Mouse (Mus musculus): ENCODE data around the gene Epop. TPM values are rescaled to one million over a fixed set of nuclear protein-coding genes. Genes with fewer than 3 reads are reported as not detected.
A peak's percentile ranks its signal among the peaks of the same experiment; 100 is the strongest.
"Not testable (repeated sequence)": the region's sequence is repeated elsewhere in the genome, so short reads cannot be mapped to it uniquely, and the experiment has no call there.

Gene Epop
- total RNA-seq, 2 experiments from 2014 or later: 0.60 to 1.3 TPM

DNA sequence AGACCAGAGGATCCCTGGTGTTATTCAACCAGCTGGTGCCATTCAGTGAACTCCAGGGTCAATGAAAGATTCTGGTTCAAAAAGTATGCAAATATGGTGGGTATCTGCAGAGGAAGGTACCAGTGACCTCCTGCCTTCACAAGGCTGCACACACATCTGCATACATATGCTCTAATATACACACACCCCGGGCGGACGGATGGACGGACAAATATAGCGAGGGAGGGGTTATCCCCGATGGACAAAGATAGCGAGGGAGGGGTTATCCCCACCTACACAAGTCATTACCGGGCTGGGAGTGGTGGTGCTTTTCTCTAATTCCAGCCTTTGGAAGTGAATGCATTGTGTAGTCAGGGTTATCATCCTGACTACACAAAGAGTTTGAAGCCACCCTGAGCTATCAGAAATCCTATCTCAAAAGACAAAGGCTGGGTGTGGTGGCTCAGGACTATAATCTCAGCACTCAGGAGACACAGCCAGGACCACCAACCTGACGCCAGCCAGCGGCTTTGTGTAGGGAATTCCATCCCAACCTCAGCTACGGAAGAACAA, 6.0 kb upstream of the Epop start:
- no peak for DNase-seq
- intact Hi-C loops (cut with DNase I; ENCODE audit: low total_unique reads): no loop called here

DNA sequence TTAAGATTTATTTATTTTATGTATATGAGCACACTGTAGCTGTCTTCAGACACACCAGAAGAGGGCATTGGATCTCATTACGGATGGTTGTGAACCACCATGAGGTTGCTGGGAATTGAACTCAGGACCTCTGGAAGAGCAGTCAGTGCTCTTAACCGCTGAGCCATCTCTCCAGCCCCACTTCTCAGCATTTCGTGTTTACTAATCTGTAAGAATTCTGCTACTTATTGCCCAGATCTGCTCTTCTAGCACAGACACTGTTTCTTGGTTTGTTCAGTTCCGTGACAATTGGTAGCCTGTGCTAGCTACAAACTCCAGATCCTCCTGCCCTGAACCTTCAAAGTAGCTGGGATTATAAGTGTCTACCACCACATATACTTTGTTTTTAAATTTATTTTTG, 2.9 kb upstream of the Epop start:
- intact Hi-C loops (cut with DNase I; ENCODE audit: low total_unique reads); DNase-seq: not testable (repeated sequence)

DNA sequence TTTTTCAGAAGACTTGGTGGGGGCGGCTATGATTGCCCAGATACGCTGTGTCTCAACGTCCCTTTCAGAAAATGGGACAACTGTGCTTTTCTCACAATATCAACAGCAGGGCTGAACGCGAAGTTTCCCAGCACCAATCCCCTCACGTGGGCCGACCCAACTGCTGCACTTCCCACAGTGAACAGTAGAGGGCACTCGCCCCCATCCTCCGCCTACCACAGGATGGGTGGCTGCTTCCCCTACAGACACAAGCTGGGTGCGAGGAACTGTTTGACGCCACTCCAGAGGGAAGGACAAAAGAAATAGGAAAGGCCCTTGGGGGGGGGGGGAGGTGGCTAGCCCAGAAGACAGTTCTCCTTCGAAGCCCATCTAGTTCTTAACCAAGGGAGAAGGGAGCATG, 2.4 kb upstream of the Epop start:
- intact Hi-C loops (cut with DNase I; ENCODE audit: low total_unique reads): no loop called here
- DNase-seq: peak; percentile 78

DNA sequence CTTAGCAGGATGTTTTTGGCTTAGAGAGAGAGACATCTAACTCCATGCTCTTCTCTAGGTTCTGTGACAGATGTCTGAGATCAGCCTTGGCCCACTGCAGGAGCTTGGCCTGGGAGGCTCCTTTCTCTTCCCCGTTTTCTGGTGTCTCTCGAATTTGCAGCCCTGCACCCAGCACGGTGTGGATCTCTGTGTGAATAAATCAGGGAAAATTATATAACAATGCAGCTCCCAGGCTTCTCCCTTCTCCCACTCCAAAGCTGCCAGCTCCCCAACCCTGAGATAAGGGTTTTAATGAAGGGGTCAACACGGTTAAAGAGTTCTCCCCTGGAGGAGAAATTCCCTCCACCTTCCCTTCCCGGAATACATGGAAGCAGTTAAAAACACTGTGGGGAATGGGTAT, 2.0 kb upstream of the Epop start:
- DNase-seq: no peak
- intact Hi-C loops (cut with DNase I; ENCODE audit: low total_unique reads): no loop called here

DNA sequence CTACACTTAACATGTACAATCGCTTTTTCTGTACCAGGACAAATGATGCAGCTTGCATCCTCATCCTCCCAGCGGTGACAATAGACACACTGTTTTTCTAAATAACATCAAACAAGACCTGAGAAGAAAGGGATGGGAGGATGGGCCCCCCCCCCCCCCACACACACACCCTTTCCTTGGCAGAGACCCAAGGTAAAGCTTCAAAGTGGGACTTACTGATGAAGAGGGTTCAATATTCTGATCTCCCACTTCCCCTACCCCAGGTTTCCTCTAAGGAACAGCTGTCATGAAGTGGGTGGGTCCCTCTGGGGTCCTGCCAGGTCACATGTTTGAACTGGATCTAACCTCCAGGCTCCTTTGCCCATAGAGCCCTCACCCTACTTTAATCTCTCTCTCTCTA, 1.5 kb upstream of the Epop start:
- no peak for DNase-seq
- intact Hi-C loops (cut with DNase I; ENCODE audit: low total_unique reads): no loop called here

DNA sequence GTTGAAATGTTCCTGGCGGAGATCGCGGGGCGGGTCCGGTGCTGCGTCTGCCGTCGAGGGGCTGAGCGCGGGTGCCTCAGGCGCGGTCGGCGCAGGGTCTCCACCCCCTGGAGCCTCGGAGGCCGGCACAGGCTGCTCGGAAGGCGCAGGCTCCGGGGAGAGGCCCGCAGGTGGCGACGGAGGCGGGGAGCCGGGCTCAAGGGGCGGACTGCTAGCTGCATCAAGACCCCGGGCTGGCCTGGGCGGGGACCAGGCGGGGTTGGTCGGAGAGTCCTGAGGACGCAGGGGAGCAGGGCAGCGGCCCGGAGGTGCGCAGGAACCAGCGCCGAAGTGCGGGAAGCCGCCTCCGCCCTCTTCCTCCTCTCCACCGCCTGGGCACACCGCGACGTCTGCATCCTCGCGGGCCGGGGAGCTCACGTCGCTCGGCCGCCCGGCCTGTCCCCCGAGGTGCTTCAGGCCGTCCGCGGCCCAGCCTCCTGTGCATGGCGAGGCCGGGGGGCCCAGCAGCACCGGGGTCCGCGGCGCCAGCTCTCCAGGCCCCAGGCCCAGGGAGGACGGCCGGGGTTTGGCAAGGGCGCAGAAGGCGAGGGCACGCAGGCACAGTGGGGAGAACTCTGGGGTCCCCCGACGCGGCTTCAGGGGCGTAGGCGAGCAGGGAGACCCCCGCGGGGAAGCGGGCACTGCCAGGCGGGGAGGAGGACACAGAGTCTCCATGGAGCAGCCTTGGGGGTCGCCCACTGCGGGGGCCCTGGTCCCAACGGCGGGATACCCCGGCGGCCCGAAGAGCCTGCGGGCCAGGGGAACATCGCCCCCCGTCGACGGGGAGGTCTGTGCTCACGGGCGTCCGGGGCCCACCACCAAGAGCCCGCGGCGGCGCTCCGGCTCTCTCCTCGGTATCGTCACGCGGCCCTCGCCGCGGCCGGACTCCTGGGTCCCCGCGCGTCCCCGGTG, 659 bp downstream of the Epop start:
- intact Hi-C loops (cut with DNase I; ENCODE audit: low total_unique reads): no loop called here
- DNase-seq: peak; percentile 31

DNA sequence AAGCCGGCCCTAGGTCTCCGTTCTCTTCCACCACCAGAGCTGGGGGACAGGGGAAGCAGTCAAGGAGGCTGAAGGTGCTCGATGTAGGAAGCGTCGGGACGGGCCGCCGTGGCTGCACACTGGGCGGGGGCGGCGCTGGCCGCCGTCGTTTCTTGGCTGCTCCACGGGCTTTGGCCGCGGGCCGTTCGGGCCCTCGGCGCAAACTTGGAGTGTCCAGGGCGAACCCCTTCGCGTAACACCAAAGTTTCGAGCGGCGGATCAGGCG, 1.3 kb downstream of the Epop start:
- intact Hi-C loops (cut with DNase I; ENCODE audit: low total_unique reads): no loop called here
- DNase-seq: no peak

DNA sequence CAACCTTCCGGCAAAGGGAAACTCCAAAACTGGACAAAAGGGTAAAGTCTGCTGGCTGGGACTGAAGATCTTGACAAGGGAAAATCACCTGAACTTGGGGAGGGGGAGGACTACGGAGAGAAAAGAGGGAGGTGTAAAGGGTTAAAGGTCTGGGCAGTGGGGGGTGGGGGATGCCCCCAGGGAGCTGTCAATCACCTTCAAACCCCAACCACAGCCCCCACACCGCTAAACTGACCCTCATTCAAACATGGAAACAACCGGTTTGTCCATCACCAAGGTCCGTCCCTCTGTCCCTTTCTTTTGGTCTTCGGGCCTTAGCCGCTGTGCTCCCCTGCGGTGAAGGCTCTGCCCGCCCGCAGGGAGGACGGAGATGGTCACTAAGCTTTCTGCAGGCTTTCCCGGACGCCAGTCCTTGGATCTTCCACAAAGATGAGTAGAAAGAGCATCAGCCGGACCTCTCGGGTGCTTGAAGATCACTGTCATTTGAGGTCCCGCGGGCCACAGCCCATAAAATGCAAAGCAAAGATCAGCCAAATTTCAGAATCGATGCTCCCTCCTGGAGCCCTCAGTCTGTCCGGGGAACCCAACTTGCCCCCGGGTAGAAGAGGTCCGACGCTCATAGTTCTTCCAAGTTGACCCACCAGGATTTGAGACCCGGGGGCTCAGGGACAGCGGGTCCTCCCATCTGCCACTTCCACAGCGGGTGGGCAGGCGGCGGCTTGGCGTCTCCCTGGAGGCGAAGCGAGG, 1.8 kb downstream of the Epop start:
- intact Hi-C loops (cut with DNase I; ENCODE audit: low total_unique reads): no loop called here
- no peak for DNase-seq

DNA sequence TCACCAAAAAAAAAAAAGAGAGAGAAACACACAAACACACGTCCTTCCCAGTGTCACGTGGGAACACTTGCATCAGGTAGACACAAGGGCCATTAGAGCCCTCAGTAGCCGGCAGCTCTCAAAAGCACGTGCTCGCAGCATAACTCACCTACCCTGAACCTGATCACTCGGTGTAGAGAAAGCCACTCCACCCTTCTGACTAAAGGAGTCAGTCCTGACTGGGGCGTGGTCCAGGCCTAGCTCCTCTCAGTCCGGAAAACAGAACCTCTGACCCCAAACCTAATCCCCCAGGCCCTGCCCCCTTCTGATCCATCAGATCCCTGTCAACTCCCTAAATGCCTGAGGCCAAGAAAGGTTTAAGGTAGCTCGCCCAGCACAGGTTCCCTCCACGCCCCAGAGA, 2.7 kb downstream of the Epop start:
- no peak for DNase-seq
- intact Hi-C loops (cut with DNase I; ENCODE audit: low total_unique reads): no loop called here

DNA sequence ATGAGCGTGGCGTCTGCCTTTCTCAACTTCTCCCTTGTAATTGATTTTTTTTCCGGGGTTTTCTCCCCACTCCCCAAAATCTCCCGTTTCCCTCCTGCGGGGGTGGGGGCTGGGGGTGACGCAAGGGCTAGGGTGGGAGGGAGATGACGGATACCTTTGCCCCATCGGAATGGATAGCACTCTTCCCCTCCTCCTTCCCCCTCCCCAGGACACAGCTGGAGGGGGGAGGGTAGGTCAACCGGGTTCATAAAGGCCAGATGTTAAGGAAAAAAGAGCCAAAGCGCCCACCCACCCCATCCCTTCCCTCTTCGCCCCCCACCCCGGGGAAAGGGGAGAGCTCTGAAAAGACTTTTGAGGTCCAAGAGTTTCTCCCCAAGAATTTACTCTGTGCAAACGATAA, 3.1 kb downstream of the Epop start:
- intact Hi-C loops (cut with DNase I; ENCODE audit: low total_unique reads): no loop called here
- no peak for DNase-seq

DNA sequence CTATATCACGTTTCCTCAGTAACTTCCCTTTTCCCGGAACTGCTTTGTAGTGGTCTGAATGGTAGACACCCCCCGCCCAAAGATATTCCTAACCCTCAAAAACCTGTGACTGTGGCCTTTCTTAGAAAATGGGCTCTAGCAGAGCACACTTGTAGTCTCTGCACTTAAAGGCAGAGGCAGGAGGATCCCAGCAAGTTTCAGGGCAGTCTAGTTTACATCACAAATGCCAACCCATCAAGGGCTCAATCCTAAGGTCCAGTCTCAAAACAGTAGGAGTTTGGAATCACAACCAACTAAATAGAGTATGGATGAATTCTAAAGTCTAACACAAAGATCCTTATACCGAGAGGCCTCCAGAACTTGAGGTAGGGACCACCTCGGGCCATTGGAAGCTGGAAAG, 4.0 kb downstream of the Epop start:
- DNase-seq: no peak
- intact Hi-C loops (cut with DNase I; ENCODE audit: low total_unique reads): no loop called here

DNA sequence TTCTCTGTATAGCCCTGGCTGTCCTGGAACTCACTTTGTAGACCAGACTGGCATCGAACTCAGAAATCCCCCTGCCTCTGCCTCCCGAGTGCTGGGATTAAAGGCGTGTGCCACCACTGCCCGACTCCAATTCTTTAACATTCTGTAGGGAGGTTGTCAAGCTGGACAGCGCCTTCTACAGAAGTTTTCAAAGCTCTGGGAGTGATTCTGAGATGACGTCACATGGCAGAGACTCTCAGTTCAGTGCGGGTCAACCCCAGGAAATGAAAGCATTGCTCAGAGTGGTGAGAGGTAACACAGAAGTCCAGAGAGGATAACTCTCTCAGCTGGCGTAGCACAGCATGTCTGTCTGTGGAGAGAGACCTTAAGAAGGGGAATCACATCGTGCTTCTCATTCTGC, 6.3 kb downstream of the Epop start:
- no peak for DNase-seq
- intact Hi-C loops (cut with DNase I; ENCODE audit: low total_unique reads): loop anchor here (5.0 kb wide), 1 partner anchor 146 kb away; no protein-coding TSS in a partner anchor

DNA sequence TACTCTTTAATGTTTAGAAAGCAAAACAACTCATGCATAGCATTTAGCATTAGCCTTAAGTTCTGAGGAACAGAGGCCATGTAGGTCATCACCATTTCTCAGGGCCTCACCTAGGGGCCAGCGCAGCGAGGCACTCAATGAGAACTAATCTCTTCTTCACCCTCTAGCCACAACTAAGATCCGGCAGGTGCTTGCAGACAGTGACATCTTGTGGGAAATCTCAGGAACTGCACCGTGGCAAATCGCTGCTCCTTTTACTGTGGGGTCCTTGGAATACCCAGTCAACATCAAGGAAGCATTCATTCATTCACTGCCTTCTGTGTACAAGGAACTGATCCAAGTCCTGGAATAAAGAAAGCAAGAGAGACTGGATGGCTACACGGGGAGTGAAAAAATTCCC, 7.1 kb downstream of the Epop start:
- DNase-seq: peak; percentile 37
- intact Hi-C loops (cut with DNase I; ENCODE audit: low total_unique reads): loop anchor here (5.0 kb wide), 1 partner anchor 145 kb away; no protein-coding TSS in a partner anchor

DNA sequence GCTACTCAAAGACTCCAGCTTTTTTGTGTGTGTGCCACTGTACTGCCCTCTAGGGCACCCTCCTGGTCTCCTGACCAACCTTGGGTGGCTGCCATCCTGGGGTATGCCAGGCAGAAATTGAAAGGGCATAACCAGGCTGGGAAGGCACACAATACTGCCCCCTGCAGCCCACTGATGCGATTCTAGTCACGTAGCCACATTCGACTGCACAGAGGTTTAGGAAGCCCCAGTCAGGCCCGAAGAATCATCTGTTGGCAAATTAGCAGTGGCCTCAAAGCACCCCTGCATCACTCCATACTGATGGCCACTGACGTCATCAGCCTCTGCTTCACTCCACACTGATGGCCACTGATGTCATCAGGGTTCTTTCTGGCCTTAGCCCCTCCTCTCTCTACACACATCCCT, 10.1 kb downstream of the Epop start:
- intact Hi-C loops (cut with DNase I; ENCODE audit: low total_unique reads): loop anchor here (5.0 kb wide), 3 partner anchors 42 to 127 kb away; partner anchors contain the start of gene Srcin1
- peak; percentile 64 for DNase-seq

DNA sequence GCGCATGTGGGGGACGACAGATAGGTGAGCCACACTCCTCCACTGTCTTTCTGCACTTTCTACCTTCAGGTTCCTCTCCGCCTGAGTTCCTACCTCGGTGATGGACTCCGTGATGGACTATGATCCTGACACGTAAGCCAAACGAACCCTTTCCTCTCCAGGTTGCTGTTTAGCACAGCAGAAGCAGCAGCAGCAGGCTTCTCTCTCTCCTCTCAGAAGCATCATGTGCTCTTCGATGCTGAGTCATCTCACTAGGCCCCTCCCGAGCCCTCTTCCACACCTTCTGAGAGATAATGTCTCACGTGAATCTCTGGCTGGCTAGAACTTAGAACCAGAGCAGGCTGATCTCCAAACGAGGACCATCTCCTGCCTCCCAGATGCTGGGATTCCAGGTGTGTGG, 11.1 kb downstream of the Epop start:
- no peak for DNase-seq
- intact Hi-C loops (cut with DNase I; ENCODE audit: low total_unique reads): loop anchor here (5.0 kb wide), 3 partner anchors 41 to 126 kb away; partner anchors contain the start of gene Srcin1

DNA sequence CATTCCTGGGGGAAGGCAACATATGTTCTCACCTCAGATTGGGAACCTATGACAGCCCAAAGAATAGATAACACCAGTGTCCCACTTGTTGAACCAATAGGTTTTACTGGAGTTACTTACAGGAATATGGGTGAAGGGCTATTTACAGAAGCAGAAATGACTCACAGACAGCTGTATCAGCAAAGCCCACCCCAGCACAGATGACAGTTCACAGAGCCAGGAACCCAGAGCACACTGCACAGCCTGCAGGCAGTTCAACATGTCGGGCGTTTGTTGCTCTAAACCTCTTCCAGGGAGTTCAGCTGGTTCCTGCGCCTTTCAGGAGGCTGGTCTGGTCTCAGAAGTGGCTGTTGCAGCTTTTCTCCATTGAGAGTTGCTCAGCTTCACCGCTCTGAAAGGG, 14.2 kb downstream of the Epop start:
- intact Hi-C loops (cut with DNase I; ENCODE audit: low total_unique reads): loop anchor here (5.0 kb wide), 3 partner anchors 38 to 123 kb away; partner anchors contain the start of gene Srcin1
- no peak for DNase-seq

DNA sequence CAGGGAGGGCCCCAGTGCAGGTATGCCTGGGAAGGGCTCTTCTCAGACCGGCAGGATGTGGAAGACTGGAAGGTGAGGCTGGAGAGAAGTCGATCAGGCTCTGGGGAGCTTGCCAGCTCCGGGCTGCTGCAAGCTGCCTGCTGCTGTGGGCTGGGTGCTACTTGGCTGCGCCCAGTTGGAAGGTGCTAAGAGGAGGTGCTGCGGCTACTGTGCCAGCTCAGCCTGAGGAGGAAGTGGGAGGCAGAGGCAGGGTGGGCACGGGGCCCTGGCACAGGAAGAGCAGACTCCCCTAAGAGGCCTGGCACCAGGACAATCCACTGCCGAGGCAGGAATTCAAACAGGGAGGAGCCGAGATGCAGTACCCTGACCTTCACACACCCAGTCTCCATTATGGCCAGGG, 18.4 kb downstream of the Epop start:
- intact Hi-C loops (cut with DNase I; ENCODE audit: low total_unique reads): no loop called here
- no peak for DNase-seq

DNA sequence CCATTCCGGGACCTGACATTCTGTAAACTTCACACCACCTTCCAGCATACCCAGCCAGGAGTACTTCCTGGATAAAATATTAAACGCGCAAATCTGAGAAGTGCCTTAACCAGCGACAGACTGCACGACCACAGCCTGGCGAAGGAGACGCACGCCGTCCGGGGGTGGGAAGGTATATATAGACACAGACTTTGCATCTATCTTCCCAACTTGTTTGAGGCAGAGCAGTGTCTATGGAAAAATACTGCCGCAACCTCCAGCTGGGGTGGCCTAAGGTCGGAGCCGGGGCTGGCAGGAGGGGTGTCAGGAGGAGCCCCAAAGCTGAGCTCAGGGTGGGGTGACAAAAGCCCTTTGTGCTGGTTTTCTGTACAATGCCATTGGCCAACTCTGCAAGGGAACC, 19.8 kb downstream of the Epop start:
- no peak for DNase-seq
- intact Hi-C loops (cut with DNase I; ENCODE audit: low total_unique reads): no loop called here

DNA sequence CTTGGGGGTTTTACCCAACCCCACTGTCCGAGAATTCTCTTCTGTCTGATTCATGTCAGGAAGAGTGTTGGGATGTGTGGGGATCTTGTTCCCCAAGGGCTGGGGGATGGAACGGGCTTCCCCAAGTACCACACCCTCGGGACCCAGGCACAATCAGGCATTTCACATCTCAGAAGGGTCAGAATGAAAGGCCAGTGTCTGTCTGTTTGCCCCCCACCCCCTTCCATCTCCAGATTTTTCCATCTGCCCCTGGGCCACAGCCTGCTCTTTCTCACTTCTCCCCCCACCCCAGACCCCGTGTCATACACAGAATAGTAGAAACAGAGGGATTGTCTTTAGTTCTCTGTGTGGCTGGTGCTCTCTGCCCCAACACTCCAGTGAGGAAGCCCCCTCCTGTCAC, 20.6 kb downstream of the Epop start:
- DNase-seq: no peak
- intact Hi-C loops (cut with DNase I; ENCODE audit: low total_unique reads): no loop called here

DNA sequence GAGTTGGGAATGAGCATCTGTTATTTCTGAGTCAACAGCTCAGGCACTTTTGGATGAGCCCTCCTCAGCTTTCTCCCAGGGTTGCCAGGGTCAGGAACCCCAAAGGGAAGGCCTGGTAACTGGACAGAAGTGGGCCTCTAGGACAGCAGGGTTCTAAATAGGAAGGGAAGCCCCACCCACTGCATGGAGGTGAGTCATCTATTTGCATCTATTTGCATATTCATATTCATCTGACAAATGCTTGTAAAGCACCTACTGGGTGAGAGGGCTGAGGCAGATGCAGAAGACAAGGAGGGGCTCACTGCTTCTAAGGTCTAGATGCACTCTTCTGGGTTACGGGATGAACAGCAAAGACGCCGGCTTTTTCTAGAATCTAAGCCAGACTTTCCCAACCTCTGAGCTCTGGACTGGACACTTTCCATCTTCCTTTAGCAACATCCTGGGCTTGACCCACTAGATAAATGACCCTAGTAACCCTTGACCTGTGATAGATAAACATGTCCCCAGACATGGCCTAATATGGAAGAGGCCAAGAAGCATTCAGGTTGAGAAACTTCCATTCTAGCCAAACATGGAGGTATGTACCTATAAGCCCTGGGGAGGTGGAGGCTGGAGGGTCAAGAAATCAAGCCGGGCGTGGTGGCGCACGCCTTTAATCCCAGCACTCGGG, 22.3 kb downstream of the Epop start:
- intact Hi-C loops (cut with DNase I; ENCODE audit: low total_unique reads): no loop called here
- DNase-seq: no peak
